Mouse (Mus musculus) ES-E14 (cell line): ENCODE data around the gene Cd207. TPM values are rescaled to one million over a fixed set of nuclear protein-coding genes. Genes with fewer than 3 reads are reported as not detected.
A peak's percentile ranks its signal among the peaks of the same experiment; 100 is the strongest.

ENCODE experiments used
- DNase-seq: peaks from one replicate; pipeline ENCODE4 v3.0.0-alpha.2; 2013; ENCODE audit warnings: low read depth, low spot score
- H3K27ac ChIP-seq: 2 replicates; pipeline ENCODE4 v1.5.1; 2012; ENCODE audit warnings: low read depth, mild to moderate bottlenecking, low read length, moderate library complexity, mixed read lengths; ENCODE audit not compliant: poor library complexity, insufficient read depth, severe bottlenecking
- H3K36me3 ChIP-seq: 2 replicates; pipeline ENCODE4 v1.6.1; 2012; ENCODE audit warnings: mild to moderate bottlenecking, low read length, moderate library complexity, mixed read lengths; ENCODE audit not compliant: control insufficient read depth, poor library complexity, insufficient read depth, severe bottlenecking
- H3K4me1 ChIP-seq, 2 experiments: fragments of 150-350 bp in 1 of 2; sonication (generic) in 1 of 2; 2 replicates each; pipeline ENCODE4 v1.6.1; 2012; ENCODE audit warnings: low read length in 2 of 2, mild to moderate bottlenecking in 1 of 2, mixed read lengths in 1 of 2; ENCODE audit not compliant: control insufficient read depth in 2 of 2, insufficient read depth in 2 of 2, poor library complexity in 1 of 2
- H3K4me3 ChIP-seq, 2 experiments: fragments of 150-350 bp in 1 of 2; sonication (generic) in 1 of 2; 2 replicates each; pipeline ENCODE4 v1.5.1; 2012; ENCODE audit warnings: low read length in 2 of 2, low read depth in 1 of 2, mild to moderate bottlenecking in 1 of 2, mixed read lengths in 1 of 2; ENCODE audit not compliant: insufficient read depth in 1 of 2, poor library complexity in 1 of 2, severe bottlenecking in 1 of 2
- H3K9ac ChIP-seq: 2 replicates; pipeline ENCODE4 v1.6.1; 2012; ENCODE audit warnings: low read depth, mild to moderate bottlenecking, low read length, mixed read lengths; ENCODE audit not compliant: poor library complexity, insufficient read depth, severe bottlenecking
- H3K9me3 ChIP-seq: fragments of 150-350 bp; sonication (generic); 2 replicates; pipeline ENCODE4 v1.6.1; 2012; ENCODE audit warnings: low read depth, mild to moderate bottlenecking, low read length; ENCODE audit not compliant: control insufficient read depth, insufficient read depth
- CHD2 ChIP-seq: IDR thresholded peaks from 2 replicates; pipeline ENCODE4 v1.6.1; 2014; ENCODE audit warnings: mild to moderate bottlenecking, low read depth, low read length, inconsistent platforms
- HCFC1 ChIP-seq: IDR thresholded peaks from 2 replicates; pipeline ENCODE4 v1.6.1; 2012; ENCODE audit warnings: low read length, inconsistent platforms, borderline replicate concordance; ENCODE audit not compliant: insufficient read depth
- MAFK ChIP-seq: IDR thresholded peaks from 2 replicates; pipeline ENCODE4 v1.6.1; 2014; ENCODE audit warnings: mild to moderate bottlenecking, low read depth, low read length, inconsistent platforms; ENCODE audit not compliant: insufficient read depth
- ZC3H11A ChIP-seq: IDR thresholded peaks from 2 replicates; pipeline ENCODE4 v1.6.1; 2012; ENCODE audit warnings: low read depth, mild to moderate bottlenecking, inconsistent platforms, low read length, borderline replicate concordance
- ZNF384 ChIP-seq: IDR thresholded peaks from 2 replicates; pipeline ENCODE4 v1.6.1; 2012; ENCODE audit warnings: low read depth, low read length, inconsistent platforms
- in situ Hi-C, 2 experiments: fragments of 600-800 bp; cut with MboI; formaldehyde crosslinking; loops; one replicate each; pipeline ENCODE4 v1.15.1; 2025; ENCODE audit warnings: low sequenced_read_pairs in 2 of 2, inconsistent platforms in 1 of 2; ENCODE audit not compliant: unreplicated experiment in 2 of 2
- total RNA-seq: library from RNA; depleted of rRNA; stranded (reverse); fragments of 300-350 nt; gene quantifications from 2 replicates; pipeline ENCODE4 v1.2.3, GENCODE M21; 2012

Cd207 gene
- total RNA-seq, 1 experiment = not detected

DNA sequence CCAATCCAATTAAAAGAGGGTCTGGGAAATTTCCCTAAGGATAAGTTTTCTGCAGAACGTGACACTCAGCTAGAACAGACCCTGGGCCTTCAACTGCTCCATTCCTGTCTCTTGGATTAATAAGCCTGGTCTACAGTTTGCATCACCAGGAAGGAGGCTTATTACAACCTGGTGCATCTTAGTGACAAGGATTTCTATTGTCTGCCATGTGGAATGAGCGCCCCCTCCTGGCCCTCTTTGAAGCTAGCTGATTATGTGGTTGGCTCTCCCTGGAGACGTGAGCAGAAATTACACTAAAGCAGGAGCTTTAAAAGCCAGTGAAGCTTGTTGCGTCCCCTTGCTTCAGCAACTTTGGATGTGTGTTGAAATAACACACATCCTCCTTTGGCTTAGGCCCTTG, 4.3 kb downstream of the Cd207 start:
- H3K4me1 ChIP-seq = no peaks in the 10 kb centered on the region
- H3K9ac ChIP-seq = no peak overlapping the region
- H3K4me3 ChIP-seq = no peak overlapping the region
- TF ChIP-seq CHD2 (no peak), HCFC1 (no peak), ZNF384 (no peak), MAFK (no peak), ZC3H11A (peak; percentile 84)
- H3K36me3 ChIP-seq = no peaks in the 10 kb centered on the region
- H3K9me3 ChIP-seq = no peaks in the 10 kb centered on the region
- in situ Hi-C loops = loop anchor here in 1 of 2 experiments (5.0 kb wide), 1 partner anchor 316 kb away; no protein-coding TSS in a partner anchor
- DNase-seq = peak; percentile 73
- no peak overlapping the region for H3K27ac ChIP-seq

DNA sequence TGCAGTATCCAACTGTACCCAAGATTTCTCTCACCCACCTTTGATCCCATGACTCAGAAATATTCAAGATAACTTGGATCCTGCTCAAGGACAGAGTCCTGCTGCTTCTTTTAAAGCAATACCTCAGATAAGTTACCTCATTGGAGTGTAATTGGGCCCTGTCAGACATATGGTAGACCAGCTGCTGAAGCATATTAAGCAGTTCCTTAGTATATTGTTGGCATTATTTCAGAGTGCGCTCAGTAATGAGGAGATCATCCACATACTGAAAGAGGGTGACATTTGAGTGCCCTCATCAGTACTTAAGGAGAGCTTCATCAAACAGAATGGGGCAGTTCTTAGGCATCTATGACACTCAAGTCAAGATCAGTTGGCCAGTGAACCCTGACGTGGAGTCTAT, 12.6 kb downstream of the Cd207 start:
- no peak overlapping the region for H3K27ac ChIP-seq
- in situ Hi-C loops = no loop called here
- H3K4me1 ChIP-seq = no peaks in the 10 kb centered on the region
- H3K36me3 ChIP-seq = no peaks in the 10 kb centered on the region
- H3K4me3 ChIP-seq = no peak overlapping the region
- TF ChIP-seq HCFC1 (no peak), CHD2 (no peak), ZNF384 (no peak), MAFK (no peak), ZC3H11A (no peak)
- H3K9me3 ChIP-seq = no peaks in the 10 kb centered on the region
- no peak overlapping the region for H3K9ac ChIP-seq
- DNase-seq = no peak

DNA sequence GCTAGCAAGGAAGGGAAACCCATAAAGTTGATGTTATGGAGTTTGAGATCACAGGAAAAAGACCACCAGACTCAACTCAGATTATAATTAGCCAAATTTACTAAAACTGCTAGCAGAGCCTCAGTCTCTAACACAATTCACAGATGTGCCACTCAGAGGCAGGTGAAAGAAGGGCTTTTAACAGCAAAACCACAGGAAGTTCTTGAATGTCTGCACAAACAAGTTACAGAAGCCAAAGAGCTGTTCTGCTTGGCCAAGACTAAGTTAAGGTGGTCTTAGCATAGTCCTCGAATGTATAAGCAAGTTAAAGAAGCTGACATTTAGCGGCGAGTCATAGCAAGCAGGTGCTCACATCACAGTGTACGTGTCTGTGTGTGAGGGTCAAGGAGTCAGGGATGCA, 16.8 kb downstream of the Cd207 start:
- Histone ChIP-seq H3K9me3 (no peaks in the 10 kb centered on the region), H3K9ac (no peak overlapping the region), H3K27ac (no peak overlapping the region), H3K36me3 (no peaks in the 10 kb centered on the region), H3K4me1 (no peaks in the 10 kb centered on the region), H3K4me3 (no peak overlapping the region)
- TF ChIP-seq ZNF384 (no peak), CHD2 (no peak), HCFC1 (no peak), MAFK (no peak), ZC3H11A (no peak)
- in situ Hi-C loops = no loop called here
- no peak for DNase-seq

DNA sequence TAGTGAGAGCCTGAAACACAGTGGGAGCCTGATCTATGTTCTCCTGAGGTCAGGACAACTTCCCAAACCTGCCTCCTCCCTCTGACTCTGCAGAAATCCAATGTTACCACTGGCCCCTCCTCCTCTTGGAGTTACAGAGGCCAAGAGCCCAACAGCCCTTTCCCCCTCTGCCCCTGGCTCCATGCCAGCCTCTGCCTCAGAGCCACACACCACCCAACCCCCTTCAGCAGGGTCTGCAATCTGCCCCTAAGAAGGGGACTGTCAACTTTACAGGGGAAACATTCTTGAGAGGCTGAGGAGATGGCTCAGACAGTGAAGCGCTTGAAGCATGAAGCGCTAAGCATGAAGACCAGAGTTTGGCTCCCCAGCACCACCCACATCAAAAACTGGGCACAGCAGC, 21.6 kb downstream of the Cd207 start, which contains the start of gene Clec4f:
Gene Clec4f, minus strand, starts transcription at position 101 of the 400 bp plus-strand sequence.
- Histone ChIP-seq H3K27ac (no peak within 1 kb of the TSS), H3K9ac (no peak within 1 kb of the TSS), H3K4me3 (no peak within 1 kb of the TSS), H3K4me1 (no peaks in the 10 kb centered on the region), H3K9me3 (no peaks in the 10 kb centered on the region), H3K36me3 (no peaks in the 10 kb centered on the region)
- in situ Hi-C loops = no loop called here
- TF ChIP-seq HCFC1 (no peak), ZNF384 (no peak)
- DNase-seq = no peak

DNA sequence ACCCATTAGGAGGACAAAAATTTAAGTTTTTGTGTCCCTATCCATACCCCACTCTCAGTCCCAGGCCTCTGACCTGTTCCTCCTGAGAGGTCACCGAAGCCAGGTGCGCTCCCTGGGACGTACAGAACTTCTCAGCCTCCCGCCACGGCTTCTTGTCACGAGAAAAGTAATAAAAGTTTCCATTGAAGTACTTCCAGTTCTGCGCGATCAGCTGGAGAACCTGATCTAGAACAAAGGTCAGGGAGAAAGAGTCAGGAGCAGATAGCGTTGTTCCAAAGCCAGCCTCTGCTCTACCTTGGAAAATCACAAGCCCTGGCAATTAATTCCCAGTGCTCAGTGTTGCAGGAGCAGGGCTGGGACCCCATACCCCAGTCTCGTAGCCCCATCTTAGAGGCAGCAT, 30.9 kb downstream of the Cd207 start:
- no peak overlapping the region for H3K9ac ChIP-seq
- no peaks in the 10 kb centered on the region for H3K36me3 ChIP-seq
- TF ChIP-seq CHD2 = no peak
- TF ChIP-seq ZNF384 = no peak
- TF ChIP-seq MAFK = no peak
- TF ChIP-seq ZC3H11A = no peak
- no peak for TF ChIP-seq HCFC1
- in situ Hi-C loops = no loop called here
- H3K27ac ChIP-seq = no peak overlapping the region
- H3K9me3 ChIP-seq = no peaks in the 10 kb centered on the region
- no peak for DNase-seq
- H3K4me3 ChIP-seq = no peak overlapping the region
- no peaks in the 10 kb centered on the region for H3K4me1 ChIP-seq
